Mouse (Mus musculus) embryonic fibroblast, embryonic 13.5 days (primary cell): ENCODE measurements around the gene Lhx2.

Experiments used
- CTCF ChIP-seq: IDR thresholded peaks from 2 replicates; pipeline ENCODE4 v1.5.1; 2011; ENCODE audit warnings: mild to moderate bottlenecking, control low read depth, low read length, moderate library complexity, borderline replicate concordance; ENCODE audit not compliant: insufficient read depth
- POLR2A ChIP-seq: IDR thresholded peaks from 2 replicates; pipeline ENCODE4 v1.6.1; 2011; ENCODE audit warnings: low read depth, mild to moderate bottlenecking, control low read depth, low read length, moderate library complexity

GRCm38 (mm10) chr2:38323380-38323779, 15.7 kb upstream of the Lhx2 start:
- TF ChIP-seq CTCF (no peak), POLR2A (no peak)
